Mouse (Mus musculus) lung, adult 2 months (tissue): ENCODE measurements around the gene Pgpep1l. TPM values are rescaled to one million over a fixed set of nuclear protein-coding genes. Genes with fewer than 3 reads are reported as not detected.

ENCODE experiments used
- DNase-seq: peaks from one replicate; pipeline ENCODE4 v3.0.0; 2022
- H3K4me1 ChIP-seq: fragments of 200-500 bp; 2 replicates; pipeline ENCODE4 v1.6.1; 2011; ENCODE audit warnings: low read length; ENCODE audit not compliant: control insufficient read depth, insufficient read depth
- H3K4me3 ChIP-seq: fragments of 200-500 bp; replicated peaks from 2 replicates; pipeline ENCODE3; 2011; ENCODE audit warnings: low read depth, mild to moderate bottlenecking, control low read depth, low read length; ENCODE audit errors: extremely low read depth
- CTCF ChIP-seq: fragments of 200-500 bp; IDR thresholded peaks from 2 replicates; pipeline ENCODE4 v1.5.1; 2011; ENCODE audit warnings: mild to moderate bottlenecking, low read length, control low read depth; ENCODE audit not compliant: insufficient read depth
- POLR2A ChIP-seq: fragments of 200-500 bp; IDR thresholded peaks from 2 replicates; pipeline ENCODE4 v1.6.1; 2011; ENCODE audit warnings: low read depth, mild to moderate bottlenecking, control low read depth, low read length, borderline replicate concordance; ENCODE audit errors: extremely low read depth
- WGBS: fragments of 180-500 bp; shearing (Covaris S2); methylation state at CpG from one replicate; pipeline ENCODE4 v1.1.7; 2018; 5-methylcytosine and 5-hydroxymethylcytosine counted together
- polyA plus RNA-seq: library from polyadenylated mRNA; depleted of rRNA; stranded (reverse); fragments of >200 nt; gene quantifications from 2 replicates; pipeline ENCODE4 v1.2.3, GENCODE M21; 2012

Gene Pgpep1l
- polyA plus RNA-seq, 1 experiment: 1.5 TPM

GRCm38 (mm10) chr7:68225427-68226054, 38.5 kb downstream of the Pgpep1l start:
- Histone ChIP-seq H3K4me1 (no peaks in the 10 kb centered on the region), H3K4me3 (no peak overlapping the region)
- WGBS: 73% methylated on average over 9 of the region's 9 CpGs
- TF ChIP-seq POLR2A (no peak), CTCF (no peak)
- no peak for DNase-seq

GRCm38 (mm10) chr7:68224006-68224405, 40.0 kb downstream of the Pgpep1l start:
- 91% methylated on average over 5 of the region's 5 CpGs for WGBS
- no peaks in the 10 kb centered on the region for H3K4me1 ChIP-seq

GRCm38 (mm10) chr7:68223356-68223808, 40.7 kb downstream of the Pgpep1l start:
- no peak for DNase-seq
- WGBS: 47% methylated on average over 13 of the region's 13 CpGs
- TF ChIP-seq CTCF (no peak), POLR2A (no peak)
- Histone ChIP-seq H3K4me3 (no peak overlapping the region), H3K4me1 (no peaks in the 10 kb centered on the region)

More at GRCm38 (mm10) chr7:68224006-68224405, 40.0 kb downstream of the Pgpep1l start:
- no peak for DNase-seq
- no peak for TF ChIP-seq POLR2A
- TF ChIP-seq CTCF: no peak
- no peak overlapping the region for H3K4me3 ChIP-seq

GRCm38 (mm10) chr7:68221677-68222230, 42.3 kb downstream of the Pgpep1l start:
- Histone ChIP-seq H3K4me3 (no peak overlapping the region), H3K4me1 (no peaks in the 10 kb centered on the region)
- no peak for TF ChIP-seq POLR2A
- no peak for TF ChIP-seq CTCF
- 69% methylated on average over 9 of the region's 9 CpGs for WGBS
- DNase-seq: no peak

- Histone ChIP-seq H3K4me3 (no peak overlapping the region), H3K4me1 (no peaks in the 10 kb centered on the region)
- no peak for TF ChIP-seq POLR2A
- no peak for TF ChIP-seq CTCF
- WGBS: 87% methylated on average over 11 of the region's 11 CpGs
- no peak for DNase-seq
Measured at GRCm38 (mm10) chr7:68218879-68219278, 45.2 kb downstream of the Pgpep1l start.

GRCm38 (mm10) chr7:68215522-68216070, 48.4 kb downstream of the Pgpep1l start:
- DNase-seq: no peak
- TF ChIP-seq CTCF (no peak), POLR2A (no peak)
- H3K4me3 ChIP-seq: no peak overlapping the region
- H3K4me1 ChIP-seq: no peaks in the 10 kb centered on the region
- 76% methylated on average over 18 of the region's 18 CpGs for WGBS

GRCm38 (mm10) chr7:68213842-68214241, 50.2 kb downstream of the Pgpep1l start:
- no peak for DNase-seq
- no peaks in the 10 kb centered on the region for H3K4me1 ChIP-seq
- TF ChIP-seq POLR2A (no peak), CTCF (no peak)
- 80% methylated on average over 5 of the region's 5 CpGs for WGBS
- no peak overlapping the region for H3K4me3 ChIP-seq

GRCm38 (mm10) chr7:68211883-68212282, 52.1 kb downstream of the Pgpep1l start:
- H3K4me3 ChIP-seq: no peak overlapping the region
- no peaks in the 10 kb centered on the region for H3K4me1 ChIP-seq
- 84% methylated on average over 7 of the region's 7 CpGs for WGBS
- no peak for DNase-seq
- no peak for TF ChIP-seq POLR2A

GRCm38 (mm10) chr7:68210417-68210816, 53.6 kb downstream of the Pgpep1l start:
- WGBS: 49% methylated on average over 4 of the region's 4 CpGs
- H3K4me1 ChIP-seq: no peaks in the 10 kb centered on the region
- TF ChIP-seq CTCF (no peak), POLR2A (no peak)

GRCm38 (mm10) chr7:68209039-68209438, 55.0 kb downstream of the Pgpep1l start:
- no peak for DNase-seq
- TF ChIP-seq CTCF (no peak), POLR2A (no peak)
- no peak overlapping the region for H3K4me3 ChIP-seq
- WGBS: 83% methylated on average over 6 of the region's 6 CpGs
- H3K4me1 ChIP-seq: no peaks in the 10 kb centered on the region

More at GRCm38 (mm10) chr7:68210417-68210816, 53.6 kb downstream of the Pgpep1l start:
- peak; percentile 34 for DNase-seq
- no peak overlapping the region for H3K4me3 ChIP-seq
